Mouse (Mus musculus): ENCODE measurements at regions not wholly inside any gene's neighbourhood (a gene's known extent, or its start where the extent isn't known, plus 50 kb on each side); places are given as distances from the start of the nearest gene placed in this dataset.

- H3K36me3 ChIP-seq (replicated peaks), result no peaks in the 10 kb centered on the region
- H3K27ac ChIP-seq, result no peak overlapping the region
- H3K4me1 ChIP-seq, result 0 out of 2 replicates have a peak, but pooled peaks cover 5% of the 10 kb centered on the region
- H3K9me3 ChIP-seq, result no peaks in the 10 kb centered on the region
- no peak for DNase-seq (ENCODE audit: extremely low spot score, low spot score)
- H3K4me3 ChIP-seq, result no peak overlapping the region
- no peaks in the 10 kb centered on the region for H3K27me3 ChIP-seq (ENCODE audit: poor library complexity, severe bottlenecking)
Measured at GRCm38 (mm10) chr15:67470036-67470435, 969.3 kb upstream of the Lrrc6 start.

- no peak overlapping the region for H3K4me3 ChIP-seq
- H3K4me1 ChIP-seq, result 0 out of 2 replicates have a peak, but pooled peaks cover 5% of the 10 kb centered on the region
- H3K36me3 ChIP-seq (replicated peaks), result no peaks in the 10 kb centered on the region
- no peaks in the 10 kb centered on the region for H3K9me3 ChIP-seq
- 52% methylated on average over 4 of the region's 4 CpGs for WGBS
- H3K27me3 ChIP-seq (ENCODE audit: poor library complexity, severe bottlenecking), result no peaks in the 10 kb centered on the region
- no peak overlapping the region for H3K27ac ChIP-seq
- no peak for DNase-seq (ENCODE audit: extremely low spot score, low spot score)
Measured at GRCm38 (mm10) chr15:67467404-67468345, 967.0 kb upstream of the Lrrc6 start.

- Histone ChIP-seq H3K9me3 (no peaks in the 10 kb centered on the region), H3K27ac (no peak overlapping the region), H3K27me3 (ENCODE audit: poor library complexity, severe bottlenecking) (no peaks in the 10 kb centered on the region), H3K4me1 (0 out of 2 replicates have a peak, but pooled peaks cover 5% of the 10 kb centered on the region), H3K4me3 (no peak overlapping the region), H3K36me3 (replicated peaks) (no peaks in the 10 kb centered on the region)
- 90% methylated on average over 3 of the region's 3 CpGs for WGBS
- no peak for DNase-seq (ENCODE audit: extremely low spot score, low spot score)
Measured at GRCm38 (mm10) chr15:67462863-67463262, 962.2 kb upstream of the Lrrc6 start.

- no peaks in the 10 kb centered on the region for H3K27me3 ChIP-seq (ENCODE audit: poor library complexity, severe bottlenecking)
- no peak overlapping the region for H3K4me3 ChIP-seq
- no peak for DNase-seq (ENCODE audit: extremely low spot score, low spot score)
- no peaks in the 10 kb centered on the region for H3K9me3 ChIP-seq
- H3K4me1 ChIP-seq, result no peaks in the 10 kb centered on the region
- WGBS, result 81% methylated on average over 1 of the region's 1 CpGs
- H3K27ac ChIP-seq, result no peak overlapping the region
- no peaks in the 10 kb centered on the region for H3K36me3 ChIP-seq (replicated peaks)
Measured at GRCm38 (mm10) chr15:67460384-67460783, 959.7 kb upstream of the Lrrc6 start.

- DNase-seq (ENCODE audit: extremely low spot score, low spot score), result peak; percentile 57
- Histone ChIP-seq H3K27ac (no peak overlapping the region), H3K36me3 (replicated peaks) (no peaks in the 10 kb centered on the region), H3K4me3 (no peak overlapping the region), H3K27me3 (ENCODE audit: poor library complexity, severe bottlenecking) (no peaks in the 10 kb centered on the region), H3K4me1 (no peaks in the 10 kb centered on the region), H3K9me3 (no peaks in the 10 kb centered on the region)
- WGBS, result 28% methylated on average over 2 of the region's 2 CpGs
Measured at GRCm38 (mm10) chr15:67434284-67434683, 933.6 kb upstream of the Lrrc6 start.

GRCm38 (mm10) chr15:67423922-67424321 lies 923.2 kb upstream of the Lrrc6 start:
- H3K9me3 ChIP-seq, result no peaks in the 10 kb centered on the region
- H3K27me3 ChIP-seq (ENCODE audit: poor library complexity, severe bottlenecking), result no peaks in the 10 kb centered on the region
- no peak overlapping the region for H3K27ac ChIP-seq
- 85% methylated on average over 3 of the region's 3 CpGs for WGBS
- no peaks in the 10 kb centered on the region for H3K36me3 ChIP-seq (replicated peaks)
- H3K4me3 ChIP-seq, result no peak overlapping the region
- H3K4me1 ChIP-seq, result no peaks in the 10 kb centered on the region
- no peak for DNase-seq (ENCODE audit: extremely low spot score, low spot score)

GRCm38 (mm10) chr15:67422277-67422953 lies 921.7 kb upstream of the Lrrc6 start:
- 84% methylated on average over 8 of the region's 8 CpGs for WGBS
- Histone ChIP-seq H3K27me3 (ENCODE audit: poor library complexity, severe bottlenecking) (no peaks in the 10 kb centered on the region), H3K27ac (no peak overlapping the region), H3K4me1 (no peaks in the 10 kb centered on the region), H3K36me3 (replicated peaks) (no peaks in the 10 kb centered on the region), H3K4me3 (no peak overlapping the region), H3K9me3 (no peaks in the 10 kb centered on the region)
- no peak for DNase-seq (ENCODE audit: extremely low spot score, low spot score)

GRCm38 (mm10) chr15:67420776-67421175 lies 920.1 kb upstream of the Lrrc6 start:
- no peaks in the 10 kb centered on the region for H3K36me3 ChIP-seq (replicated peaks)
- WGBS, result 88% methylated on average over 6 of the region's 6 CpGs
- no peak for DNase-seq (ENCODE audit: extremely low spot score, low spot score)
- H3K27me3 ChIP-seq (ENCODE audit: poor library complexity, severe bottlenecking), result no peaks in the 10 kb centered on the region
- no peak overlapping the region for H3K4me3 ChIP-seq
- H3K9me3 ChIP-seq, result no peaks in the 10 kb centered on the region
- no peaks in the 10 kb centered on the region for H3K4me1 ChIP-seq
- H3K27ac ChIP-seq, result no peak overlapping the region

GRCm38 (mm10) chr15:67419733-67420132 lies 919.0 kb upstream of the Lrrc6 start:
- 98% methylated on average over 1 of the region's 1 CpGs for WGBS
- H3K4me1 ChIP-seq, result no peaks in the 10 kb centered on the region
- H3K4me3 ChIP-seq, result no peak overlapping the region
- no peak for DNase-seq (ENCODE audit: extremely low spot score, low spot score)
- H3K36me3 ChIP-seq (replicated peaks), result no peaks in the 10 kb centered on the region
- H3K27ac ChIP-seq, result no peak overlapping the region
- no peaks in the 10 kb centered on the region for H3K27me3 ChIP-seq (ENCODE audit: poor library complexity, severe bottlenecking)
- no peaks in the 10 kb centered on the region for H3K9me3 ChIP-seq

GRCm38 (mm10) chr15:67417742-67418163 lies 917.0 kb upstream of the Lrrc6 start:
- WGBS, result 94% methylated on average over 2 of the region's 2 CpGs
- Histone ChIP-seq H3K4me1 (no peaks in the 10 kb centered on the region), H3K9me3 (no peaks in the 10 kb centered on the region), H3K4me3 (no peak overlapping the region), H3K36me3 (replicated peaks) (no peaks in the 10 kb centered on the region), H3K27me3 (ENCODE audit: poor library complexity, severe bottlenecking) (no peaks in the 10 kb centered on the region), H3K27ac (no peak overlapping the region)
- DNase-seq (ENCODE audit: extremely low spot score, low spot score), result no peak

GRCm38 (mm10) chr15:67415840-67416239 lies 915.1 kb upstream of the Lrrc6 start:
- Histone ChIP-seq H3K36me3 (replicated peaks) (no peaks in the 10 kb centered on the region), H3K27ac (no peak overlapping the region), H3K4me3 (no peak overlapping the region), H3K27me3 (ENCODE audit: poor library complexity, severe bottlenecking) (no peaks in the 10 kb centered on the region), H3K9me3 (no peaks in the 10 kb centered on the region), H3K4me1 (no peaks in the 10 kb centered on the region)
- DNase-seq (ENCODE audit: extremely low spot score, low spot score), result no peak
- 78% methylated on average over 2 of the region's 2 CpGs for WGBS

- WGBS, result 89% methylated on average over 3 of the region's 3 CpGs
Measured at GRCm38 (mm10) chr15:67414371-67414930, 913.7 kb upstream of the Lrrc6 start.

GRCm38 (mm10) chr15:67413581-67413980 lies 912.9 kb upstream of the Lrrc6 start:
- no peak overlapping the region for H3K27ac ChIP-seq
- H3K27me3 ChIP-seq (ENCODE audit: poor library complexity, severe bottlenecking), result no peaks in the 10 kb centered on the region
- no peak for DNase-seq (ENCODE audit: extremely low spot score, low spot score)
- no peaks in the 10 kb centered on the region for H3K9me3 ChIP-seq
- no peak overlapping the region for H3K4me3 ChIP-seq
- H3K36me3 ChIP-seq (replicated peaks), result no peaks in the 10 kb centered on the region
- WGBS, result 86% methylated on average over 3 of the region's 3 CpGs
- peaks cover 3% of the 10 kb centered on the region; the same call in 1 of the 2 replicates for H3K4me1 ChIP-seq

More at GRCm38 (mm10) chr15:67414371-67414930, 913.7 kb upstream of the Lrrc6 start:
- Histone ChIP-seq H3K36me3 (replicated peaks) (no peaks in the 10 kb centered on the region), H3K4me1 (no peaks in the 10 kb centered on the region; the same call in 1 of the 2 replicates), H3K27me3 (ENCODE audit: poor library complexity, severe bottlenecking) (no peaks in the 10 kb centered on the region), H3K4me3 (no peak overlapping the region), H3K9me3 (no peaks in the 10 kb centered on the region), H3K27ac (no peak overlapping the region)
- DNase-seq (ENCODE audit: extremely low spot score, low spot score), result no peak

Data from forebrain, embryonic 10.5 days (tissue).